In the genomic region with DNA sequence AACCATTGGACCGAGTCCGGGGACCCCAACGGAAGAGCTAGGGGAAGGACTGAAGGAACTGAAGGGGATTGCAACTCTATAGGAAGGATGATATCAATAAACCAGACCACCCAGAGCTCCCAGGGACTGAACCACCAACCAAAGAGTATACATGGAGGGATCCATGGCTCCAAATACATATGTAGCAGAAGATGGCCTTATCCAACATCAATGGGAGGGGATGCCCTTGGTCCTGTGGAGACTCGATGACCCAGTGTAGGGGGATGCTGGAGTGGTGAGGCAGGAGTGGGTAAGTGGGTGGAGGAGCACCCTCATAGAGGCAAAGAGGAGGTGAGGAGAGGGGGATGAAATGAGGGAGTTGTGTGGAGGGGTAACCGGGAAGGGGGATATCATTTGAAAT, we compare ENCODE assay signal across 18 mouse cellular contexts. TPM values are rescaled to one million over a fixed set of nuclear protein-coding genes. Genes with fewer than 3 reads are reported as not detected.
DNase-seq lines count a peak whose midpoint lies in the region; ATAC-seq lines count a peak whose summit lies in the region.
"Had no signal": no experiment of that assay in that cellular context is flagged by ENCODE, and none has a peak within 500 bp of the region (broad histone marks: within the 10 kb centered on the region; RNA-seq: fewer than 3 reads in every experiment).

No protein-coding gene starts in this region.

- WGBS in heart, embryonic 11.5 days (ENCODE audit: insufficient replicate concordance) = 86% methylated on average over 5 of the region's 5 CpGs

- no peak overlapping the region for H3K9ac ChIP-seq in heart, embryonic 11.5 days (ENCODE audit: low read depth, low read length)

- peak; percentile 79 for DNase-seq in heart, adult 11 months
- DNase-seq: adrenal gland, adult 2 months; adrenal gland, adult 8-10 months; adrenal gland, postnatal 10 days; adrenal gland, postnatal 14 days; adrenal gland, postnatal 25 days; adrenal gland, postnatal 36 days; B cell, adult 2 months; cerebellum, adult 11 months; cerebellum, adult 11-12 months; cerebellum, adult 18-20 months; cerebellum, adult 2 months had no signal

- H3K4me3 ChIP-seq in heart, embryonic 11.5 days (ENCODE audit: low read depth, low read length) = no peak overlapping the region

- no peak overlapping the region for H3K4me2 ChIP-seq in heart, embryonic 11.5 days

- no peaks in the 10 kb centered on the region for H3K27me3 ChIP-seq in heart, embryonic 11.5 days (ENCODE audit: control insufficient read depth, insufficient read depth, low read length)
- H3K27me3 ChIP-seq: CH12.LX, Patski had no signal

- no peaks in the 10 kb centered on the region for H3K9me3 ChIP-seq in heart, embryonic 11.5 days (replicated peaks; ENCODE audit: control insufficient read depth, low read length)

- no peak for ATAC-seq in heart, embryonic 11.5 days (replicated peaks; ENCODE audit: insufficient number of reproducible peaks, low FRiP score, low TSS enrichment)
- ATAC-seq: activated CD4-positive, CD25-positive, alpha-beta regulatory T cell, adult 4 months; CD4-positive, CD25-positive, alpha-beta regulatory T cell, adult 4 months; Patski had no signal

- H3K27ac ChIP-seq in heart, embryonic 11.5 days (ENCODE audit: low read depth, low read length) = no peak overlapping the region

- no peaks in the 10 kb centered on the region for H3K36me3 ChIP-seq in heart, embryonic 11.5 days (ENCODE audit: control insufficient read depth, insufficient read depth, low read length)
- H3K36me3 ChIP-seq: G1E had no signal

- peaks cover 14% of the 10 kb centered on the region for H3K4me1 ChIP-seq in heart, embryonic 11.5 days (ENCODE audit: control insufficient read depth, insufficient read depth, low read length)

RNA-seq across cellular contexts. Expression of gene Slc38a2, which starts 54.5 kb away (rescaled TPM):
- polyA plus RNA-seq in heart, embryonic 11.5 days (2014; fragmentation: Nextera tagmentation; extraction: Ambion mirVana) = 139 and 157 TPM in 2 replicates
